Mouse (Mus musculus) forebrain, embryonic 16.5 days (tissue): Measurements from ENCODE around the gene Krt8. TPM values are rescaled to one million over a fixed set of nuclear protein-coding genes. Genes with fewer than 3 reads are reported as not detected.

Experiments used
- ATAC-seq: fragments of 200-750 bp; cut with Nextera tagmentation; 2 replicates; pipeline ENCODE4 v1.8.0; 2017; ENCODE audit warnings: mild to moderate bottlenecking, moderate library complexity
- H3K27ac ChIP-seq: fragments of 300-500 bp; sonication (generic); 2 replicates; pipeline ENCODE4 v1.5.1; 2014; ENCODE audit warnings: low read length, control low read depth
- H3K27me3 ChIP-seq: fragments of 300-500 bp; sonication (generic); replicated peaks from 2 replicates; pipeline ENCODE4 v1.6.1; 2014; ENCODE audit warnings: low read length; ENCODE audit not compliant: control insufficient read depth, insufficient read depth
- H3K36me3 ChIP-seq: fragments of 300-500 bp; sonication (generic); 2 replicates; pipeline ENCODE4 v1.6.1; 2014; ENCODE audit not compliant: control insufficient read depth, insufficient read depth
- H3K4me1 ChIP-seq: fragments of 300-500 bp; sonication (generic); replicated peaks from 2 replicates; pipeline ENCODE4 v1.6.1; 2014; ENCODE audit warnings: low read length; ENCODE audit not compliant: control insufficient read depth, insufficient read depth
- H3K4me2 ChIP-seq: fragments of 300-500 bp; sonication (generic); 2 replicates; pipeline ENCODE4 v1.6.1; 2014; ENCODE audit warnings: mild to moderate bottlenecking, low read length, control low read depth
- H3K4me3 ChIP-seq: fragments of 300-500 bp; sonication (generic); replicated peaks from 2 replicates; pipeline ENCODE4 v1.5.1; 2014; ENCODE audit warnings: mild to moderate bottlenecking, low read length, control low read depth
- H3K9ac ChIP-seq: fragments of 300-500 bp; sonication (generic); replicated peaks from 2 replicates; pipeline ENCODE4 v1.6.1; 2014; ENCODE audit warnings: low read depth, low read length, control low read depth
- H3K9me3 ChIP-seq: fragments of 300-500 bp; sonication (generic); 2 replicates; pipeline ENCODE4 v1.6.1; 2016; ENCODE audit warnings: low read length; ENCODE audit not compliant: control insufficient read depth
- WGBS: fragments of 180-500 bp; shearing (Covaris S2); extraction: QIAGEN DNeasy Blood & Tissue Kit; methylation state at CpG from one replicate; pipeline ENCODE4 v1.1.7; 2014; 5-methylcytosine and 5-hydroxymethylcytosine counted together
- polyA plus RNA-seq: library from polyadenylated mRNA; unstranded; fragments of >200 nt; fragmentation: Nextera tagmentation; extraction: Ambion mirVana; gene quantifications from 2 replicates; pipeline ENCODE4 v1.2.1, GENCODE M21; 2015

Gene Krt8
- polyA plus RNA-seq, 1 experiment from 2014 or later = 2.4 TPM

DNA sequence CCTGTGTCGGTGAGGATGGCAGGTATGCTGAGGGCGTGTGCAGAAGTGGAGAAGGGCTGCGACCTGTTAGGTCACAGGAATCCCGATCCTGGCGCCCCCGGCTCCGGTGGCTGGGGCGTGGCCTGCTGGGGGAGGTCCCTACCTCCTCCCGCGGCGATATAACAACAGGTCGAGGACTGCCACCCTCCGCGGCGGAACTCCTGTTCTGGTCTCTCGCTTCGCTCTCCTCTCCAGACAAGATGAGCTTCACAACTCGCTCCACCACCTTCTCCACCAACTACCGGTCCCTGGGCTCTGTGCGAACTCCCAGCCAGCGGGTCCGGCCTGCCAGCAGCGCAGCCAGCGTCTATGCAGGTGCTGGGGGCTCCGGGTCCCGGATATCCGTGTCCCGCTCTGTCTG lies 23.8 kb upstream of the Krt8 start, which contains the start of gene Krt18:
Gene Krt18 (plus strand): TSS at position 141 of the 400 bp plus-strand sequence.
- Histone ChIP-seq H3K4me3 (no peak within 1 kb of the TSS), H3K9ac (no peak within 1 kb of the TSS), H3K36me3 (no peaks in the 10 kb centered on the region), H3K9me3 (no peaks in the 10 kb centered on the region), H3K4me1 (0 out of 2 replicates have a peak, but pooled peaks cover 6% of the 10 kb centered on the region), H3K27me3 (peaks cover 14% of the 10 kb centered on the region; the same call in 1 of the 2 replicates), H3K4me2 (peak within 1 kb of the TSS; percentile 0; the same call in 1 of the 2 replicates), H3K27ac (no peak within 1 kb of the TSS)
- ATAC-seq = no peak
- WGBS = 3% methylated on average over 28 of the region's 28 CpGs

- Histone ChIP-seq H3K27me3 (peaks cover 14% of the 10 kb centered on the region; the same call in 1 of the 2 replicates), H3K27ac (no peak overlapping the region), H3K4me2 (no peak overlapping the region), H3K4me3 (no peak overlapping the region), H3K9ac (no peak overlapping the region), H3K9me3 (no peaks in the 10 kb centered on the region), H3K4me1 (0 out of 2 replicates have a peak, but pooled peaks cover 6% of the 10 kb centered on the region), H3K36me3 (no peaks in the 10 kb centered on the region)
- WGBS = 16% methylated on average over 12 of the region's 12 CpGs
- ATAC-seq = no peak
Measured at GRCm38 (mm10) chr15:102026430-102026829, 22.1 kb upstream of the Krt8 start.

GRCm38 (mm10) chr15:102025136-102025872 lies 21.0 kb upstream of the Krt8 start:
- H3K27me3 ChIP-seq = peaks cover 14% of the 10 kb centered on the region; the same call in 1 of the 2 replicates

DNA sequence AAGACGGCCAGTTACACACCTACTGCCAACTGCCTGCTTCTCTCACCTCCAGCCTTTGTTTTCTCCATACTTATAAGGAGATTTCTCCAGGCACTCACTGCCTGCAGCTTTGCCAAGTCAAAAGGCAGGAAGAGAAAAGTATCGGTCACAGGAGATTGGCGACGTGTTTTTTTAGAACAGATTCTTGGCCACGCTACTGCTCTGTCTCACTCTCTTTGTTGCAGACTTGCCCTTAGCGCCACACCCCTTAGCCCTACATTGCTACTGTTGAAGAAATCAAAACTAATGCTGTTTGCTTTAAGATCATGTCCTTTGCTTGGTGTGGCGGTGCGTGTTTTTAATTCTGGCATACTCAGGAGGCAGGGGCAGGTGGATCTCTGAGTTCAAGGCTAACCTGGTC lies 19.6 kb upstream of the Krt8 start:
- peaks cover 14% of the 10 kb centered on the region; the same call in 1 of the 2 replicates for H3K27me3 ChIP-seq
- 0 out of 2 replicates have a peak, but pooled peaks cover 6% of the 10 kb centered on the region for H3K4me1 ChIP-seq
- no peak overlapping the region for H3K27ac ChIP-seq
- no peak overlapping the region for H3K4me3 ChIP-seq
- no peaks in the 10 kb centered on the region for H3K9me3 ChIP-seq
- no peak overlapping the region for H3K9ac ChIP-seq
- H3K36me3 ChIP-seq = no peaks in the 10 kb centered on the region
- H3K4me2 ChIP-seq = no peak overlapping the region
- no peak for ATAC-seq
- WGBS = 70% methylated on average over 8 of the region's 8 CpGs

More at GRCm38 (mm10) chr15:102025136-102025872, 21.0 kb upstream of the Krt8 start:
- no peak overlapping the region for H3K4me3 ChIP-seq
- H3K9ac ChIP-seq = no peak overlapping the region; the same call in 1 of the 2 replicates
- H3K27ac ChIP-seq = no peak overlapping the region
- no peak for ATAC-seq
- H3K4me2 ChIP-seq = peak overlapping the region; percentile 10; the same call in 1 of the 2 replicates
- WGBS = 6% methylated on average over 22 of the region's 22 CpGs
- no peaks in the 10 kb centered on the region for H3K9me3 ChIP-seq
- no peaks in the 10 kb centered on the region for H3K36me3 ChIP-seq
- H3K4me1 ChIP-seq = 0 out of 2 replicates have a peak, but pooled peaks cover 6% of the 10 kb centered on the region

GRCm38 (mm10) chr15:102022481-102022880 lies 18.2 kb upstream of the Krt8 start:
- no peaks in the 10 kb centered on the region for H3K36me3 ChIP-seq
- ATAC-seq = no peak
- no peak overlapping the region for H3K4me2 ChIP-seq
- no peak overlapping the region for H3K9ac ChIP-seq
- no peak overlapping the region for H3K4me3 ChIP-seq
- no peak overlapping the region for H3K27ac ChIP-seq
- H3K27me3 ChIP-seq = peaks cover 13% of the 10 kb centered on the region; the same call in 1 of the 2 replicates
- whole genome bisulfite sequencing = 34% methylated on average over 8 of the region's 8 CpGs
- 0 out of 2 replicates have a peak, but pooled peaks cover 6% of the 10 kb centered on the region for H3K4me1 ChIP-seq
- no peaks in the 10 kb centered on the region for H3K9me3 ChIP-seq

DNA sequence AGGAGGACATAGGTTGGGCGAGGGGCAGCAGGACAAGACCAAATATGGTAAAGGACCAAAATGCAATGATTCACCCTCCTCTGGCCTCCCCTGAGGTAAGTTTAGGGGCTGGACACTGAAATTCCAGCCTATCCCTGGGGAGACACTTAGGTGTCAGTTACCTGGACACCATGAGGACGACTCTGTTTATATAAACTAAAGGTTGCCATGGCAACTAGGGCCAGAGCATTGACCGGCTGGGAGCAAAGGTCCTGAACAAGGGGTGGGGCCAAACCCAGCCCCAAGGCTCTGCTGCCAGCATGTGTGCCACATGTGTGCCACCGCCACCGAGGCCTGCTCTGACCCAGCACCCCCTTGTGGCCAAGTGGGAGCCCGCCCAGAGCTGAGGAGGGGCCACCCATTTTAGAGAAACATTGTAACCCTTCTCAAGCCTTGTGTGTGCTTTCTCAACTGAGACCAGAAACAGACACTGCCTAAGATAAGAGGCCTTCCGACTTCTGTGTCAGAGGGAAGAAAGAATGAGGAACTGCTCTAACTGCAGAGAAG lies 13.7 kb upstream of the Krt8 start:
- no peaks in the 10 kb centered on the region for H3K9me3 ChIP-seq
- H3K27ac ChIP-seq = no peak overlapping the region
- no peak overlapping the region for H3K4me2 ChIP-seq
- no peak overlapping the region for H3K4me3 ChIP-seq
- H3K36me3 ChIP-seq = no peaks in the 10 kb centered on the region
- no peak for ATAC-seq
- H3K27me3 ChIP-seq = no peaks in the 10 kb centered on the region
- WGBS = 38% methylated on average over 7 of the region's 7 CpGs
- H3K4me1 ChIP-seq = no peaks in the 10 kb centered on the region; the same call in 1 of the 2 replicates
- H3K9ac ChIP-seq = no peak overlapping the region

DNA sequence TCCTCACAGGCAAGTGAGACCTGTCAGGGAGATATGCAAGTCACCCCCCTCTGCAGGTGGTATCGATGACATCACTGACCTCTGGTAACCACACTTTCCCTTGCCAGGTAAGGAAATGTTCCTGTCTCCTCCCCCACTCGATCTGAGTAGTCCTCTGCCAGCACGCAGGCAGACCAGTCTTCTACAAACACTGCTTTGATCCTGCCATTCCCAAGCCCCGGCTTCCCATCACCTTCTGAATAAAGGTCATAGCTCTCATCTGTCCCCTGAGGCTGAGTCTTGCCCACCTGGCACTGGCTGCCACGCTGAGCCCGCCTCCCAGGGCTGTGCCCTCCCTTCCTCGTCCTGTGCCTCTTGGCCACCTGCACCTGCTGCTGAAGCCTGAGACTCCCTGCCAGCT lies 12.5 kb upstream of the Krt8 start:
- WGBS = 27% methylated on average over 7 of the region's 7 CpGs
- no peak overlapping the region for H3K27ac ChIP-seq
- no peak overlapping the region for H3K9ac ChIP-seq
- no peaks in the 10 kb centered on the region for H3K27me3 ChIP-seq
- no peak overlapping the region for H3K4me2 ChIP-seq
- ATAC-seq = no peak
- no peaks in the 10 kb centered on the region for H3K36me3 ChIP-seq
- H3K4me1 ChIP-seq = no peaks in the 10 kb centered on the region; the same call in 1 of the 2 replicates
- no peak overlapping the region for H3K4me3 ChIP-seq
- no peaks in the 10 kb centered on the region for H3K9me3 ChIP-seq

- Histone ChIP-seq H3K27ac (no peak overlapping the region), H3K4me3 (no peak overlapping the region), H3K27me3 (no peaks in the 10 kb centered on the region), H3K4me2 (no peak overlapping the region), H3K4me1 (no peaks in the 10 kb centered on the region; the same call in 1 of the 2 replicates), H3K9me3 (no peaks in the 10 kb centered on the region), H3K9ac (no peak overlapping the region), H3K36me3 (no peaks in the 10 kb centered on the region)
- WGBS = 54% methylated on average over 3 of the region's 3 CpGs
- ATAC-seq = no peak
Measured at GRCm38 (mm10) chr15:102016096-102016495, 11.8 kb upstream of the Krt8 start.

- no peak for ATAC-seq
- no peak overlapping the region for H3K9ac ChIP-seq
Measured at GRCm38 (mm10) chr15:102014848-102015247, 10.6 kb upstream of the Krt8 start.

More at GRCm38 (mm10) chr15:102014848-102015247, 10.6 kb upstream of the Krt8 start:
- Histone ChIP-seq H3K27ac (no peak overlapping the region), H3K36me3 (no peaks in the 10 kb centered on the region), H3K4me1 (no peaks in the 10 kb centered on the region; the same call in 1 of the 2 replicates), H3K4me3 (no peak overlapping the region), H3K9me3 (no peaks in the 10 kb centered on the region), H3K4me2 (no peak overlapping the region), H3K27me3 (no peaks in the 10 kb centered on the region)
- WGBS = 63% methylated on average over 2 of the region's 4 CpGs
